Mouse (Mus musculus) C2C12 (cell line): ENCODE measurements around the gene Hist1h4k.
"Not testable (repeated sequence)": the region's sequence is repeated elsewhere in the genome, so short reads cannot be mapped to it uniquely, and the experiment has no call there.

Source experiments
- CTCF ChIP-seq: IDR thresholded peaks from one replicate; pipeline ENCODE4 v1.5.1; 2011; ENCODE audit not compliant: control insufficient read depth, insufficient read depth, insufficient read length
- FOSL1 ChIP-seq: IDR thresholded peaks from one replicate; pipeline ENCODE4 v1.8.0; 2011; ENCODE audit warnings: mild to moderate bottlenecking, low read length; ENCODE audit not compliant: poor library complexity, insufficient read depth, severe bottlenecking
- MYOD1 ChIP-seq: IDR thresholded peaks from one replicate; pipeline ENCODE4 v1.6.1; 2011; ENCODE audit warnings: low read depth; ENCODE audit not compliant: control insufficient read depth, insufficient read length
- USF1 ChIP-seq: IDR thresholded peaks from one replicate; pipeline ENCODE4 v1.6.1; 2011; ENCODE audit warnings: low read depth, mild to moderate bottlenecking, control low read depth, moderate library complexity

- TF ChIP-seq MYOD1, CTCF, USF1, FOSL1: not testable (repeated sequence)
These were observed 32.6 kb downstream of the Hist1h4k start, which contains the start of gene Hist1h3h for GRCm38 (mm10) chr13:21717397-21718357.
